Mouse (Mus musculus): ENCODE measurements around the gene Gsdma3. TPM values are rescaled to one million over a fixed set of nuclear protein-coding genes. Genes with fewer than 3 reads are reported as not detected.

Gene Gsdma3
- not detected in 2 replicates for polyA plus RNA-seq (2012; rRNA removed)

GRCm38 (mm10) chr11:98625611-98626410 is at the start of gene Gsdma3, which contains the start of gene Gm12355:
Gsdma3 (plus strand) TSS chr11:98626360.
Gm12355 (minus strand) TSS chr11:98625661.

GRCm38 (mm10) chr11:98586892-98587563 is 39.1 kb upstream of the Gsdma3 start, which contains the start of gene Ormdl3:
Ormdl3 (minus strand) TSS chr11:98587368.

GRCm38 (mm10) chr11:98597991-98598390 is 28.2 kb upstream of the Gsdma3 start, which contains the start of gene Lrrc3c:
Lrrc3c (plus strand) TSS chr11:98598291.

GRCm38 (mm10) chr11:98646459-98646858 is 20.3 kb downstream of the Gsdma3 start, which contains the start of gene Gsdma2:
Gsdma2 (plus strand) TSS chr11:98646759.

GRCm38 (mm10) chr11:98664091-98664490 is 37.9 kb downstream of the Gsdma3 start, which contains the start of gene Gsdma:
Gsdma (plus strand) TSS chr11:98664351.

GRCm38 (mm10) chr11:98681786-98682745 is 55.9 kb downstream of the Gsdma3 start, which contains the start of gene Psmd3:
Psmd3 (plus strand) TSS chr11:98682554.

Other genes starting within 250 kb of the Gsdma3 start
- 0.90 and 0.94 TPM in 2 replicates for gene Tcap, start 242.5 kb upstream of the Gsdma3 start, polyA plus RNA-seq (2012; rRNA removed)
- not detected in 2 replicates for gene Pnmt, start 239.9 kb upstream of the Gsdma3 start, polyA plus RNA-seq (2012; rRNA removed)
- gene Pgap3, start 225.9 kb upstream of the Gsdma3 start, polyA plus RNA-seq (2012; rRNA removed) = 53.6 and 64.8 TPM in 2 replicates
- gene Erbb2, start 213.9 kb upstream of the Gsdma3 start, polyA plus RNA-seq (2012; rRNA removed) = 115 and 133 TPM in 2 replicates
- 70.4 and 77.0 TPM in 2 replicates for gene Mien1, start 187.4 kb upstream of the Gsdma3 start, polyA plus RNA-seq (2012; rRNA removed)
- gene Grb7, start 180.0 kb upstream of the Gsdma3 start, polyA plus RNA-seq (2012; rRNA removed) = 120 and 136 TPM in 2 replicates
- gene Ikzf3, start 80.3 kb upstream of the Gsdma3 start, polyA plus RNA-seq (2012; rRNA removed) = 2.0 and 3.7 TPM in 2 replicates
- 0.07 TPM in 1 of 2 replicates, not detected in the other for gene Zpbp2, start 75.3 kb upstream of the Gsdma3 start, polyA plus RNA-seq (2012; rRNA removed)
- gene Ormdl3, start 39.0 kb upstream of the Gsdma3 start, polyA plus RNA-seq (2012; rRNA removed) = 45.6 and 52.7 TPM in 2 replicates
- gene Lrrc3c, start 28.1 kb upstream of the Gsdma3 start, polyA plus RNA-seq (2012; rRNA removed) = not detected in 2 replicates
- not detected in 2 replicates for gene Gm12355, start 699 bp upstream of the Gsdma3 start, polyA plus RNA-seq (2012; rRNA removed)
- not detected in 2 replicates for gene Gsdma2, start 20.4 kb downstream of the Gsdma3 start, polyA plus RNA-seq (2012; rRNA removed)
- gene Gsdma, start 38.0 kb downstream of the Gsdma3 start, polyA plus RNA-seq (2012; rRNA removed) = 0.69 and 0.73 TPM in 2 replicates
- gene Psmd3, start 56.2 kb downstream of the Gsdma3 start, polyA plus RNA-seq (2012; rRNA removed) = 141 and 155 TPM in 2 replicates
- 0.15 TPM in 1 of 2 replicates, not detected in the other for gene Csf3, start 74.9 kb downstream of the Gsdma3 start, polyA plus RNA-seq (2012; rRNA removed)
- gene Med24, start 103.1 kb downstream of the Gsdma3 start, polyA plus RNA-seq (2012; rRNA removed) = 55.2 and 59.0 TPM in 2 replicates
- gene Thra, start 114.3 kb downstream of the Gsdma3 start, polyA plus RNA-seq (2012; rRNA removed) = 92.5 and 95.9 TPM in 2 replicates
- 109 and 137 TPM in 2 replicates for gene Nr1d1, start 149.0 kb downstream of the Gsdma3 start, polyA plus RNA-seq (2012; rRNA removed)
- 41.3 and 41.4 TPM in 2 replicates for gene Msl1, start 169.2 kb downstream of the Gsdma3 start, polyA plus RNA-seq (2012; rRNA removed)
- 29.8 and 31.0 TPM in 2 replicates for gene Casc3, start 178.5 kb downstream of the Gsdma3 start, polyA plus RNA-seq (2012; rRNA removed)
- gene Rapgefl1, start 210.4 kb downstream of the Gsdma3 start, polyA plus RNA-seq (2012; rRNA removed) = 101 and 113 TPM in 2 replicates
- gene Wipf2, start 237.3 kb downstream of the Gsdma3 start, polyA plus RNA-seq (2012; rRNA removed) = 13.4 and 17.6 TPM in 2 replicates

Data from colon, adult 2 months (tissue).